Mouse (Mus musculus): Measurements from ENCODE around the gene 2310039H08Rik.

2310039H08Rik gene

DNA sequence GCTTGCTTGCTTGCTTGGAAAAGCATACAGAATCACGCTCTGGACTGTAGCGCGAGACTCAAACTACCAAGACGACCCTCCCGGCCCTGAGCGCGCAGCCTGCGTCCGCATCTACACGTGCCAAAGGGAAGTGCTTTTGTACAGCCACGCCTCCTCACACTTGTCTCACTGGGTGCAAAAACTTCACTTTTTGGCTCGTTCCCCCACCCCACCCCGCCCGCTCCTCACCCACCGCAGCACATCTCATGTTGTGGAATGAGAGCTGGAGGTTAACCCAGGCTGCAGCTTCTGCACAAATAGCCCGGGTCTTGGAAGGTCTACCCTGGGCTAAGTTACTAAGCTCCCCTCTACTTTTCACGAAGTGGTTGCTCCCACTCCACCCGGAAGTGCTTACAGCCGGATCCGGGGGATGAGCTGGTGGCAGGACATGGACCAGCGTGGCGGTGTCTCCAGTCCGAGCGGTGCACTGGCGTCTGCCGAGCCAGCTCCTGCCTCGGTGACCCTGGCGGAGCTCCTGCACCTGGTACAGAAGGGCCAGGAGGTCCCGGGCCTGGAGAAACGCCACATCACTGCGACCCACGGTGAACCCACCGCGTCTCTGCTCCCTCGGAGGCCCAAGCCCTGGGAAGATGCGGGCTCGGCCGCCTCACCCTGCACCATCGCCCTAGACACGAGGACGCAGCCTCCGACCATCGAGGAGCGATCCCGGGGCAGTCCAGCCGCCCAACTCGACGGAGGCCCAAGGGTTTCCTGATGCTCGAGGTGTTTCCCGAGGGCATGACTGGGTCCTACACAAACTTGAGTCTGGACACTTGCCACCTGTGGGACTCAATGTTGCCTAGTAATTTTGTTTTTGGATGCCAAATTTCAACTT, at the start of gene 2310039H08Rik:
Gene 2310039H08Rik (plus strand): TSS at position 232 of the 874 bp plus-strand sequence.
- peak; percentile 83 for DNase-seq (ENCODE audit: low read depth, low spot score)

DNA sequence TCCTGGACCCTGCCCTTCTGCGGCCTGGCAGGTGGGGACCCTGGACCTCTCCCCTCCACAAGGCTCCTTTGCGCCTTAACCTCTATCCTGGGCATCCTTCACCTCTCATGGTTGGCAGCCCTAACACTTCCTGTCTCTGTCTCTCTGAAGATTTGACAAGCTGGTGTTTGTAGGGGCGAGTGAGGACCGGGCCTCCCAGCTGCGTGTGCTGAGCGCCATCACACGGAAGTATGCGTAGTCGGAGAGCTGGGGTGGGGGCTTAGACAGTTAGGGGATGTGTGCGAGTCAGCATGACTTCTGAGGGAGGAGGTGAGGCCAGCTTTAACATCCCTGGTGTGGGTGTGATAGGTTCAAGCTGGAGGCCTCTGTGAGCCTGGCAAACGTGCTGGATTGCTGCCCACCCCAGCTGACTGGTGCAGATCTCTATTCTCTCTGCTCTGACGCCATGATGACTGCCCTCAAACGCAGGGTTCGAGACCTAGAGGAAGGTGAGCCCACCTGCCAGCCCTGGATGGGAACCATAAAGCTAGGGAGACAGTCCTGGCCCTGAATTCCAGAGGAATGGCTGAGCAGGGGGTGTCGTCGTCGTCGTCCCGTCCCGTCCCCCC, 47.9 kb upstream of the 2310039H08Rik start:
- no peak for DNase-seq (ENCODE audit: low read depth, low spot score)

- DNase-seq (ENCODE audit: low read depth, low spot score), result peak; percentile 75
Measured at GRCm38 (mm10) chr17:46725273-46725672, 47.2 kb upstream of the 2310039H08Rik start.

DNA sequence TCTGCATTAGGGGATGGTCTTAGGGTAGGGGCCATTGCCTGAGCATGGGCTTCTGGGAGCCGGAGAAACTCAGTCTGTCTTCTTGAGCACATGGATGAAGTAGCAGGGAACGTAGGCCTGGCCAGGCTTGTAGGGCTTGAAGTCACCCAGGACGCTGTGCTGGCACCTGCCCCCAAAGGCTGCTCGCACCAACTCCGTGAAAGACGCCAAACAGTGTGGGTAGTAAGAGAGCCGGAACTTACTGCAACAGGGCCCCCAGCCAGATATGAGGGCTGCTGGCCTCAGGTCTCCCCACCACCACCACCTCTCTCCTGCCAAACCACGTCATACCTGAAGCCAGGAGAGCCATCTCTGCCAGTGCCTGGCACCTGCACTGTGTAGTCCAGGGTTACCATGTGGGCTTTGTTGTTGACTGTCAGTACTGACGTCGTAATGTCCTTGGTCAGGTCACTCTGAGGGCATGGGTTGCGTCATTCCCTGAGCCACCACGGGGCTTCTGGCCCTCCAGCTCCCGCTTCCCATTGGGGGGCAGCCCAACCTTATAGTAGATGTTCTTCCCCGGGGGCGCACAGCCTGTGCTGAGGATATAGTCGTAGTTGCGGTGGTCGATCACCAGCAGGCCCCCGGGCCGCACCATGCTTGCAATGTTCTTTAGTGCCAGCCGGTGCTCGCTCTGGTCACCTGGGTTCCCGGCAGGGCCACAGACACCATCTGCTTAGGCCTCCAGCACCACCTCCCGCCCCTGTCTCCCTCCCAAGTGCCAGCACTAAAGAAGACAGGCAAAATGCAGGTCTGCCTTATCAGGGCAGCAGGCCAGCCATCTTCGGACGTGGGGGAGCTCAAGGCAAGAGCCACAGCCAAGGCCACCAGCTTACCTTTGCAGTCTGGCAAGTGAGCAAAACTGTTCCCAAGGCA, 46.4 kb upstream of the 2310039H08Rik start:
- DNase-seq (ENCODE audit: low read depth, low spot score), result no peak

DNA sequence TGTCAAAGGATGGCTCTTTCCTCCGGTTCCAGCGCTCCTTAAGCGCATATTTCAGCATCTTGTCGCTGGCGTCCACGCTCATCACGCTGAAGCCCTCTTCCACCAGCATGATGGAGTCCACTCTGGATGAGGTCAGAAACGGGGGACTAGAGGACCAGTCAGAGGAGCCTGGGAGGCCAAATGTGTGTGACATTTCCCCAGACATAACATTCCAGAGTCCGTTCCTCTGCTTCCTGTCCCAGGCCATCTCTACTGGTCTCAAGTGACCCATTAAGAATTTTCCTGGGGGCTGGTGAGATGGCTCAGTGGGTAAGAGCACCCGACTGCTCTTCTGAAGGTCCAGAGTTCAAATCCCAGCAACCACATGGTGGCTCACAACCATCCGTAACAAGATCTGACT, 45.2 kb upstream of the 2310039H08Rik start:
- no peak for DNase-seq (ENCODE audit: low read depth, low spot score)

DNA sequence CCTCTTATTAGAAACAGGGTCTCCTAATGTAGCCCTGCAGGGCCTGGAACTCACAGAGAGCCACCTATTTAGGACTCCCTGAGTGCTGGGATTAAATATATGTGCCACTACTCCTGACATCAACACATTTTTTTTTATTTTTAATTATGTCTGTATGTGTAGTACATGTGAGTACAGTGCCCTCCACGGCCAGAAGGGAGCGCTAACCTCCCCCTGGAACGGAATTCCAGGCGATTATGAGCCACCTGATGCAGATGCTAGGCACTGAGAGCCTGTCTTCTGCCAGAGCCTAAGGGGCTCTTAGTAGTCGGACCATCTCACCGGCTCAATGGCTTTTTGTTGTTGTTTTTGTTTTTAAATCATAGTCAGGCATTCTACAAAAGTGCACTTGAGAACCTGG, 44.4 kb upstream of the 2310039H08Rik start:
- no peak for DNase-seq (ENCODE audit: low read depth, low spot score)

DNA sequence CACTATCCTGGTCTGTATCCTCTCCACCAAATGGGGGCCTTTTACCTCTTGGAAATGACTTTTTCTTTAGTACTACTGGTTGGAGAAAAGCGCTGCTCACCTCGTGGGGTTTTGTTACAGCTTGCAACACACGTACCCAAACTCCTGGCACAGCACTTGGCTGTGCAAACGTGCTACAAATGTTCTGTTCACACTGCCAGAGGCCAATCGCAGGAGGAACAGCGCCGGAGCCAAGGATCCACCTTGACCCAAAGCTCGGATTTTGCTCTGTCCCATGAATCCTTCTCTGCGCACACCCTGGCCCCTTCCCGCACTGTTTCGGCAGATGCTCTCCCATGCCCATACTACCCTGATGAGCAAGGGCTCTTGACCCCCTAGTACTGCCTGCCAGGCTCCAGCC, 43.9 kb upstream of the 2310039H08Rik start:
- DNase-seq (ENCODE audit: low read depth, low spot score), result no peak

- DNase-seq (ENCODE audit: low read depth, low spot score), result no peak
Measured at GRCm38 (mm10) chr17:46728904-46729318, 43.5 kb upstream of the 2310039H08Rik start, which contains the start of gene Gnmt. Gnmt (minus strand) TSS chr17:46729168.

DNA sequence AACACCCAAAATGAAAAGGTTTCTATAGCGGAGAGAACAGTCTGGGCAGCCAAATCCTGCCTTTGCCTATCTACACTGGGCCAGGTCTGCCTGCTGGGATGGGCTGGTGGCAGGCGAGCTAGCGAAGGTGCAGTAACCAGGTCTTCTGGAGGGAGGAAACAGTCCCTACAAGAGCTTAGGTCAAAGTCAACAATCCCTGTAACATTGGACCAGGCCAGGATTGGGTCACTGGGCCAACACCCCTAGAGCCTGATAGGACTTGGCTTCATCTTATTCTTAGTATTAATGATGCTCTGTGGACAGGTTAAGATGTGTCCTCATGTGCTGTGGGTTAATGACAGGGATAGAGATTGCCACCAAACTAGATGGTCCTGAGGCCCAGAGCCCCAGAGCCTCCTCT, 38.4 kb upstream of the 2310039H08Rik start:
- DNase-seq (ENCODE audit: low read depth, low spot score), result no peak

GRCm38 (mm10) chr17:46735287-46735686, 37.1 kb upstream of the 2310039H08Rik start:
- no peak for DNase-seq (ENCODE audit: low read depth, low spot score)

DNA sequence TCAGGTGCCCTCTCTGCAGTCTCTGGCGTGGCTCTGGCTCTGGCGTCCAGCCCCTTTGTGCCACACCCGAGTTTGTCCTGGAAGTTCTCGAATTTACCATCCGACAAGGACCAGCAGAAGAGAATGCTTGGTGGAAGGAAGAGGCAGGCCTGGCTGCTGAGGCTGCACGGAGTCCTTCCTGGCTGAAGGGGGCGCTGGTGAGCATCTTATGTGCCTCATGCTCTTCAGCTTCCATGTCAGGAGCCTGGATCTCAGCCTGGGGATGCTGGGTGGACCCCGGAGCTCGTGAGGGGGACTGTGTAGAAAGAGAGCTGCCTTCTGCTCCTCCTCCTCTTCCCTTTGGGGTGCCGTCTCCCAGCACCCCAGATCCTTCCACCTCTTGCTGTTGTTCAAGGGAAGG, 36.3 kb upstream of the 2310039H08Rik start:
- DNase-seq (ENCODE audit: low read depth, low spot score), result peak; percentile 71

DNA sequence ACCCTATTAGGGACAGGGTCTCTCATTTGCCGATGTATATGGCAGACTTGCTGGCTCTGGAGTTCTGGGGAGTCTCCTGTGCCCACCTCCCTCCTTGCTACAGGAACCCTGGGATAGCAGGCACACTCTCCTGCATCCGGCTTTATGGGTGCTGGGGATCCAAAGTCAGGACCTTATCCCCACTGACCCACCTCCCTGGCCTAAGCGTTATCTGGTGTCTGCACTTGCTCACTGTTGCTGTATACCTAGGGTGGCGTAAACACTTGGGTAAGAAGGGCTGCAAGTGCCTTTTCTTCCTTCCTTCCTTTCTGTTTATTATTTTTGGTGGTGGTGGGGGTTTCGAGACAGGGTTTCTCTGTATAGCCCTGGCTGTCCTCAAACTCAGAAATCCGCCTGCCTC, 31.1 kb upstream of the 2310039H08Rik start:
- no peak for DNase-seq (ENCODE audit: low read depth, low spot score)

DNA sequence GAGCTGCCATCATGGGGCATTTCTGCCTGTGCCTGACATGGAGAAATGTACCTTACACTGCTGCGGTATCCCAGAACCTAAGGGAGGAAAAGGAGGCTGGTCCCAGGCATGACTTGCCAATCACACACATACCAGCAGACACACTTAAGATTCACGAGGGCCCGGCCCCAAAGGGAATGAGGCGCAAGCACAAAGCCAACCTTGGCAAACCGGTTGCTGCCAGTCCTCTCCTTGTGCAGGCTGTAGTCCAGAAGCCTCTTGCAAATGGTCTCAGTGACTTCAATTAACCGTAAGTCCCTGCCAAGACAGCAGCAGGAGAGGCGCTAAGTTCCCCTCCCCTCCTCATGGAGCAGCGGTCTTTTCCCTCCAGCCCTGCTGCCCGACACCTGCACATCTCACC, 29.4 kb upstream of the 2310039H08Rik start:
- no peak for DNase-seq (ENCODE audit: low read depth, low spot score)

- DNase-seq (ENCODE audit: low read depth, low spot score), result no peak
Measured at GRCm38 (mm10) chr17:46745506-46745905, 26.9 kb upstream of the 2310039H08Rik start.

DNA sequence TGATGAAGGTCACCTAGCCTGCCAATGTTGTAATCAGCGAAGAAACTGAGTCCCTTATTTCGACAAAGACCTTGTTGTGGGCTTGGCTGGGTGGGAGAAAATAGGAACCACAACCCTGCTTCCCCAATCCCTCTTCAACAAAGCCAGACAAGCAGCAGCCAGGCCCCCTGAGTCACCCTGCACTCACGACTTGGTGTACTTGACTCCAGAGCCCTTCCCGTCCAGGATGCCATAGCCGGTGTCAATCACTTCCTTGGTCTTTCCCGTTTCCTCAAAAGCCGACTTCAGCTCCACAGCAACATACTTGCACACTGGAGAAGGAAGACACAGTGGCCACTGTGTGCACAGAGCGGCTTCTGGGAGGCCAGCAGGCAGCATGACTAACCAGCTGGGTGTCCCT, 25.2 kb upstream of the 2310039H08Rik start:
- DNase-seq (ENCODE audit: low read depth, low spot score), result no peak

GRCm38 (mm10) chr17:46747806-46748205, 24.6 kb upstream of the 2310039H08Rik start:
- DNase-seq (ENCODE audit: low read depth, low spot score), result no peak

DNA sequence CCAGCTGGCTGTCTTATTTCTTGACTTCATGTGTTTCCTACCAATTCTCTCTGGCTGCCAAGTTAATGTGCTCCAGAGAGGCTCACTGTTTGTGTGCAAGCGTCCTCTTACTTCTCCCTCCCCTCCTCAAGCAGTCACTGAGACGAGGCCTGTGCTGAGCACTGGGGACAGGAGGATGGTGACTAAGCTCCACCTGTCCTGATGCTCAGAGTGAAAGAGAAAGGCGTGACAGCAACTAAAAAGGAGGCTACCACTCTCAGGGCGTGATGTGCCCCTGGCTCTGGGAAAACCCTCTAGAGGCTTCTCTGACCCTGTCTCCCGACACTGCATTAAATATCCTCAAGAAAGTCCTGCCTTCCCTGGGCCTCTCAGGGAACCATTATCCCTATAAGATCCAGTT, 23.2 kb upstream of the 2310039H08Rik start:
- no peak for DNase-seq (ENCODE audit: low read depth, low spot score)

- no peak for DNase-seq (ENCODE audit: low read depth, low spot score)
Measured at GRCm38 (mm10) chr17:46750580-46750979, 21.9 kb upstream of the 2310039H08Rik start.

DNA sequence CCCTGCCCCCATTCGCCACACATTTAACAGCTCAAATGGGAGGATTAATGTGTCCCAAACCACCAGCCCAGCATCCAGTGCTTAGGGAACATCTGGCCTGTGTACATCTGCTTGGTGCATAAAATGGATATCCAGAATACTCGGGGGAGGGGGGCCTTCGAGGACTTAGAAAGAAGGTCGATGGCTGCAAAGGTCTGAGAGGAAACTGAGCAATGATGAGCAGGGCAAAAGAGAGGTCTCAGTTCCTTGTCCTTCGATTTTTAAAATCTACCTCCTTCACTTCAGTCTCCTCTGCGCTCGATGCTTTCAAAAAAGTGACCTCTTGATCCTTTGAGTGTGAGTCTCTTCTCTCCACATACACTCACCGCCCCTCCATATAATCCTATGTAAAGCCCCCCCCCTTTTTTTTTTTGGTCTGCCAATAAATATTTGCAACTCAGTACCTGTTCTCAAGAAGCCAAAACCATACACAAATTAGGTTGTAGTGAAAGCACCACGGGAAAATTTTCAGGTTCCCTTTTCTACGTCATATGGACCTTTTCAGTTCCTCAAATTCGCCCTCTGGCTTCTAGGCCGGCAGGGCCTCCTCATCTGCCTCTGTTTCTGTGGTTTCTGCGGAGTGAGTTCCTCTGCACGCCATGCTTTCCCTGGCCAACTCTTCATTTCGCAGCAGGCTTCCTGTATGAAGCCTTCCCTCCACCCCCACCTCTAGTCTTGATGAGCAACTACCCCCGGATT, 21.2 kb upstream of the 2310039H08Rik start:
- peak; percentile 12 for DNase-seq (ENCODE audit: low read depth, low spot score)

- peak; percentile 100 for DNase-seq (ENCODE audit: low read depth, low spot score)
Measured at GRCm38 (mm10) chr17:46751794-46752556, 20.5 kb upstream of the 2310039H08Rik start, which contains the start of gene Cnpy3. Cnpy3 (minus strand) TSS chr17:46752214.

All from CD4-positive, CD25-positive, alpha-beta regulatory T cell, adult 2 months (primary cell).